Mouse (Mus musculus): Measurements from ENCODE around the gene Ttll5. TPM values are rescaled to one million over a fixed set of nuclear protein-coding genes. Genes with fewer than 3 reads are reported as not detected.

The Ttll5 gene
- polyA plus RNA-seq, 1 experiment from 2014 or later = 3.7 TPM

DNA sequence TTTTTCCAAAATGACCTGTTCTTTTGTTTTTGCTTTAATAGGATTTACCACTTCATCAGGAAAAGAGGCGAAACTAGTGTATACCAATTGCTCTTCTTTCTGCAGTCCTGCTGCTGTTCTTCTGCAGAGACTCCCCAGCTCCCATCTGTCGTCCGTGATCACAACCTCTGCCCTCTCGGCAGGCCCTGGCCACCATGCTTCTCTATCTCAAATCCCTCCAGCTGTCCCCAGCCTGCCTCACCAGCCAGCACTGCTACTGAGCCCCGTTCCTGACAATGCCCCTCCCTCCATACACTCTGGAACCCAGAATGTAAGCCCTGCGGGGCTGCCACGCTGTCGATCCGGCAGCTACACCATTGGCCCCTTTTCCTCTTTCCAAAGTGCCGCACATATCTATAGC, 108.8 kb downstream of the Ttll5 start:
- TF ChIP-seq CTCF (IDR thresholded peaks at IDR 0.05; ENCODE audit: low read depth) = no peak
- no peak for TF ChIP-seq EP300 (optimal IDR thresholded peaks at IDR 0.05)
- Histone ChIP-seq H3K4me1 (replicated peaks; ENCODE audit: control insufficient read depth, insufficient read depth) (no peaks in the 10 kb centered on the region), H3K9ac (ENCODE audit: low read length) (no peak overlapping the region), H3K36me3 (ENCODE audit: control insufficient read depth, insufficient read depth, low read length) (0 out of 2 replicates have a peak, but pooled peaks cover 7% of the 10 kb centered on the region), H3K4me2 (replicated peaks; ENCODE audit: low read depth) (no peak overlapping the region), H3K27me3 (ENCODE audit: control insufficient read depth, insufficient read depth, low read length) (no peaks in the 10 kb centered on the region), H3K9me3 (ENCODE audit: control insufficient read depth, low read length) (no peaks in the 10 kb centered on the region), H3K27ac (replicated peaks) (no peak overlapping the region), H3K4me3 (ENCODE audit: low read depth, low read length) (no peak overlapping the region)
- ATAC-seq (ENCODE audit: low FRiP score, low TSS enrichment) (no peak), DNase-seq (ENCODE audit: low spot score) (no peak)
- WGBS = 85% methylated on average over 10 of the region's 10 CpGs

DNA sequence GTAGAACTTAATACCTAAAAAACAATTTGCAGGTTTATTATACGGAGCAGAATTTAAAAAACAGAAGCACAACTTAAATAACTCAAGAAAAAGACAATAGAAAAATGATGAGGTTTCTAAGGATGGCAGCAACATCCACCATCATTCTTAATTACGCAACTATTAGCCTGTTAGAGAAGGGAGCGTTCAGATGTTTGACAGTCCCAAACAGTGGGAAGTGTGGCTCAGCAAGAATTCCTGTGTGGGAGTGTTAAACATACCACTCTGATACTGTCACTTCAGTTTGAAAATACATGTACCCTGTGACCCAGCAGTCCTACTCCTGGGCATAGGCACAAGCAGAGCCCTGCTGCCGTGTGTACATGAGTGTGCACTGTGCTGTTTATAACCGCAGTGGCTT, 112.9 kb downstream of the Ttll5 start:
- no peak overlapping the region for H3K27ac ChIP-seq (replicated peaks)
- 0 out of 2 replicates have a peak, but pooled peaks cover 7% of the 10 kb centered on the region for H3K36me3 ChIP-seq (ENCODE audit: control insufficient read depth, insufficient read depth, low read length)
- 87% methylated on average over 5 of the region's 5 CpGs for WGBS
- no peak for TF ChIP-seq EP300 (optimal IDR thresholded peaks at IDR 0.05)
- TF ChIP-seq CTCF (IDR thresholded peaks at IDR 0.05; ENCODE audit: low read depth) = no peak
- ATAC-seq (ENCODE audit: low FRiP score, low TSS enrichment) = no peak
- H3K4me2 ChIP-seq (replicated peaks; ENCODE audit: low read depth) = no peak overlapping the region
- H3K9ac ChIP-seq (ENCODE audit: low read length) = no peak overlapping the region
- H3K4me3 ChIP-seq (ENCODE audit: low read depth, low read length) = no peak overlapping the region
- H3K27me3 ChIP-seq (ENCODE audit: control insufficient read depth, insufficient read depth, low read length) = no peaks in the 10 kb centered on the region
- H3K9me3 ChIP-seq (ENCODE audit: control insufficient read depth, low read length) = no peaks in the 10 kb centered on the region
- no peaks in the 10 kb centered on the region for H3K4me1 ChIP-seq (replicated peaks; ENCODE audit: control insufficient read depth, insufficient read depth)
- DNase-seq (ENCODE audit: low spot score) = no peak

DNA sequence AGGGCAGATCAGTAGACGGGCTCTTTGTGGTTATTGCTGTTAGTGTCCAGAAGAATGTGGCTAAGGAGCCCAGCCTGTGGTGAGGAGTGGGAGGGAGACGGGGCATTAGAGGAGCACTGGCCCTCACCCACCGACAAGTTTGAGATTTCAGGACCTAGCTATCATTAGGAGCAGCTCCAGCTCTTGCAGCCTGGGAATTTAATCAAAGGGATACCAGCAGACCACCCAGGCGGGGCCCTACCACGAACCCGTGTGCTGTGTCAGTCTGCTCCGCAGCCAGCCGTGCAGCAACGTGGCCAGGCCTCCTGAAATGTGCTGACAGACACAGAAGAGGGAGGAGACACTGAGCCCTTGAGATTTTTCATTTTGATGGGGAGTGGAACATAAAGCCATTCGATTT, 119.0 kb downstream of the Ttll5 start:
- TF ChIP-seq EP300 (optimal IDR thresholded peaks at IDR 0.05) (no peak), CTCF (IDR thresholded peaks at IDR 0.05; ENCODE audit: low read depth) (no peak)
- 34% methylated on average over 10 of the region's 10 CpGs for WGBS

DNA sequence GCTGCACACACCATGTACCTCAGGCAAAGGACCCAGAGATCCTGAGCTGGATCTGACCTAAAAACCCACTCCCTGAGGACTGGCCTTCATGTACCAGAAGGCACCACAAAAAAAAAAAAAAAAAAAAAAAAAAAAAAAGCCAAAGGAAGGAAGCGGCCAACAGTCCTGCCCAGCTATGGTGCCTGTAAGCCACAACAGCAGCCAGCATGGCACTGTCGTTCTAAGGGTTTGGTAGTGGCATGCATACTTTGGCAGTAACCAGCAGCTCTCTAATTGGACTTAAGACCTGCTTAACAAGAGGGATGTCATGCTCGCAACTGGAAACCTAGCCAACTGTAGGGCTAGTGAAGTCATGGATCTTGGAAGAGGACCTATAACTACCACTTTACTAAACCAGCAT, 120.0 kb downstream of the Ttll5 start:
- Histone ChIP-seq H3K27me3 (ENCODE audit: control insufficient read depth, insufficient read depth, low read length) (no peaks in the 10 kb centered on the region), H3K4me3 (ENCODE audit: low read depth, low read length) (no peak overlapping the region), H3K27ac (replicated peaks) (no peak overlapping the region), H3K4me1 (replicated peaks; ENCODE audit: control insufficient read depth, insufficient read depth) (no peaks in the 10 kb centered on the region), H3K9me3 (ENCODE audit: control insufficient read depth, low read length) (no peaks in the 10 kb centered on the region), H3K36me3 (ENCODE audit: control insufficient read depth, insufficient read depth, low read length) (no peaks in the 10 kb centered on the region), H3K4me2 (replicated peaks; ENCODE audit: low read depth) (no peak overlapping the region), H3K9ac (ENCODE audit: low read length) (no peak overlapping the region)
- 96% methylated on average over 3 of the region's 3 CpGs for WGBS
- DNase-seq (ENCODE audit: low spot score) (no peak), ATAC-seq (ENCODE audit: low FRiP score, low TSS enrichment) (no peak)
- TF ChIP-seq CTCF (IDR thresholded peaks at IDR 0.05; ENCODE audit: low read depth) (no peak), EP300 (optimal IDR thresholded peaks at IDR 0.05) (no peak)

More for the DNA sequence above, 119.0 kb downstream of the Ttll5 start:
- no peaks in the 10 kb centered on the region for H3K27me3 ChIP-seq (ENCODE audit: control insufficient read depth, insufficient read depth, low read length)
- H3K9ac ChIP-seq (ENCODE audit: low read length) = no peak overlapping the region
- H3K4me3 ChIP-seq (ENCODE audit: low read depth, low read length) = no peak overlapping the region
- H3K36me3 ChIP-seq (ENCODE audit: control insufficient read depth, insufficient read depth, low read length) = no peaks in the 10 kb centered on the region
- no peaks in the 10 kb centered on the region for H3K9me3 ChIP-seq (ENCODE audit: control insufficient read depth, low read length)
- H3K4me1 ChIP-seq (replicated peaks; ENCODE audit: control insufficient read depth, insufficient read depth) = no peaks in the 10 kb centered on the region
- H3K4me2 ChIP-seq (replicated peaks; ENCODE audit: low read depth) = no peak overlapping the region
- ATAC-seq (ENCODE audit: low FRiP score, low TSS enrichment) (no peak), DNase-seq (ENCODE audit: low spot score) (no peak)
- no peak overlapping the region for H3K27ac ChIP-seq (replicated peaks)

DNA sequence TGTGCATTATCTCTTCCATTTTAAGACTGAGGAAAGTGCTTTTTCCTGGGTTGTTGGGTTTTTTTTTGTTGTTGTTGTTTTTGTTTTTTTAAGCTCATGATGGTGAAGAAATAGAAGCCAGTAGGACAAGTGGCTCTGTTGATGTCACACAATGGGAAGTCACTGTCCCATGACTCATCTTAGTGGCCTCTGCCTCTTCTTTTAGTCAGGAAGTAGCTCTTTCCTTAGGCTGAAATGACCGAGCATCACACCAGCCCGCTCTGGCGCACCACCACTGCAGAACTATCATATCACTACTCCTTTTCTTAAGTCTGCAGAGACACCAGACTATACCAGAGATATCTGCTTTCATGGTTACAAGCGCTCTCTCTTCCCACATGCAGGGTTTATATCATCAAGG, 122.7 kb downstream of the Ttll5 start:
- ATAC-seq (ENCODE audit: low FRiP score, low TSS enrichment) (no peak), DNase-seq (ENCODE audit: low spot score) (no peak)
- no peaks in the 10 kb centered on the region for H3K36me3 ChIP-seq (ENCODE audit: control insufficient read depth, insufficient read depth, low read length)
- TF ChIP-seq EP300 (optimal IDR thresholded peaks at IDR 0.05) = no peak
- no peak for TF ChIP-seq CTCF (IDR thresholded peaks at IDR 0.05; ENCODE audit: low read depth)
- 92% methylated on average over 4 of the region's 4 CpGs for WGBS
- no peaks in the 10 kb centered on the region for H3K9me3 ChIP-seq (ENCODE audit: control insufficient read depth, low read length)
- no peak overlapping the region for H3K27ac ChIP-seq (replicated peaks)
- no peaks in the 10 kb centered on the region for H3K27me3 ChIP-seq (ENCODE audit: control insufficient read depth, insufficient read depth, low read length)
- no peak overlapping the region for H3K9ac ChIP-seq (ENCODE audit: low read length)
- H3K4me3 ChIP-seq (ENCODE audit: low read depth, low read length) = no peak overlapping the region
- H3K4me2 ChIP-seq (replicated peaks; ENCODE audit: low read depth) = no peak overlapping the region
- H3K4me1 ChIP-seq (replicated peaks; ENCODE audit: control insufficient read depth, insufficient read depth) = no peaks in the 10 kb centered on the region

DNA sequence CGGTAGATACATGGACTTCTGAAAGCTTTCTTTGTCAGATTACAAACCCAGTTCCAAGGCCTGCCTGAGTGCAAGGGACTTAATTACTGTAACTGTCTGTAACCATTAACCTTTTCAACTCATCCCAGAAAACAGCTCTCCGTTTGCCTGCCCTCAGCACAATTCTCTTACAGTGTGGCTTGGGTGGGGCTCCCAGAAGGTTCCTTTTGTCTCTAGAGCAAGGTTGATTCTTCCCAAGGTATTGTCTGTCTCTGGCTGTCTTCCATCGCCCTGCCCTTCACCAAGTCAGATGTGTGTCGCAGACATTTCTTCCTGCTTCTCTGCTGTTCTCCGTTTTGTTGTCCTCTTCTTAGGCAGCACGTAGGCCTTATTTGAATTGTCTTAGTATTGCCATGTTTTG, 125.2 kb downstream of the Ttll5 start:
- no peak for TF ChIP-seq EP300 (optimal IDR thresholded peaks at IDR 0.05)
- no peak for TF ChIP-seq CTCF (IDR thresholded peaks at IDR 0.05; ENCODE audit: low read depth)
- Histone ChIP-seq H3K9ac (ENCODE audit: low read length) (no peak overlapping the region), H3K9me3 (ENCODE audit: control insufficient read depth, low read length) (no peaks in the 10 kb centered on the region), H3K4me1 (replicated peaks; ENCODE audit: control insufficient read depth, insufficient read depth) (no peaks in the 10 kb centered on the region), H3K27ac (replicated peaks) (no peak overlapping the region), H3K4me2 (replicated peaks; ENCODE audit: low read depth) (no peak overlapping the region), H3K36me3 (ENCODE audit: control insufficient read depth, insufficient read depth, low read length) (no peaks in the 10 kb centered on the region), H3K4me3 (ENCODE audit: low read depth, low read length) (no peak overlapping the region), H3K27me3 (ENCODE audit: control insufficient read depth, insufficient read depth, low read length) (no peaks in the 10 kb centered on the region)
- WGBS = 73% methylated on average over 6 of the region's 6 CpGs
- DNase-seq (ENCODE audit: low spot score) = no peak
- ATAC-seq (ENCODE audit: low FRiP score, low TSS enrichment) = no peak

Measured in stomach, postnatal 0 days (tissue).